Mouse (Mus musculus): ENCODE data around the gene Parp8.

Parp8 gene

DNA sequence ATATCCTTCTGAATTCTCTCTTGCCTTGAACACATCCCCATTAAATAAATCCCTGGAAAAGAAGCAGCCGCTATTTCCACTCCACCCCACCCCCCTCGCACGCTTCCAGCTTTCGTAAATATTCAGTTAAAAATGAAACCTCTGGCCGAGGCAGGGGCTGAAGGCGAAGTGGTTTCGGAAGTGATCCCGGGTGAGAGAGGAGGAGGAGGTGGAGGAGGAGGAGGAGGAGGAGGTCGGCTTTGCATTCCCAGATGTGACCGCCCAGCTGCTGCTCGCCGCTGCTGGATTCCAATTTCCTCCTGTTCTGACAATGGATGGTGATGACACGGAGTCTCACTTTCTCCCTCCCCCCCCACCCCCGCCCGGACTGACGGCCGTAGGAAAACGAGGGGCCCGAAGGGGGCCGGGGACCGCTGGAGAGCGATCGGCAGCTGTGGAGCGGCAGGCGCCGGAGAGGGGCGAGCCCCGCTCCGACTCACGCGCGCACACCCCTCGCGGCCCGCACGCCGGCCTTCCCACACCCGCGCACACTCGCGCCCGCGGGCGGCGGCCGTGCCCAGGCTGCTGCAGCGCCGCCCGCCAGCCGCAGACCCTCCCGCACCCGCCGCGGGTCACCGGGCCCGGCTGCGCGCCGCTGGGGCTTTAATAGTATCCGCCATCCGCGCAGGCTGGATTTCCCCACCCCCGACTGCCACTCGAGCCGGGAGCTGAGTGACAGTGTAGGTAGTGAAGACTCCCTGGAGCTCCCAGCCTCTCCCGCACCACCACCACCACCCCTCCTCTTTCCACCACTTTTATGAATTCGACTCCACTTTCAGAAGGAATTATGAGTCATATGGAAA, at the start of gene Parp8:
Gene Parp8 (minus strand): TSS at position 312 of the 842 bp plus-strand sequence.
- DNase-seq (ENCODE audit: low read depth, low spot score), result peak; percentile 40

DNA sequence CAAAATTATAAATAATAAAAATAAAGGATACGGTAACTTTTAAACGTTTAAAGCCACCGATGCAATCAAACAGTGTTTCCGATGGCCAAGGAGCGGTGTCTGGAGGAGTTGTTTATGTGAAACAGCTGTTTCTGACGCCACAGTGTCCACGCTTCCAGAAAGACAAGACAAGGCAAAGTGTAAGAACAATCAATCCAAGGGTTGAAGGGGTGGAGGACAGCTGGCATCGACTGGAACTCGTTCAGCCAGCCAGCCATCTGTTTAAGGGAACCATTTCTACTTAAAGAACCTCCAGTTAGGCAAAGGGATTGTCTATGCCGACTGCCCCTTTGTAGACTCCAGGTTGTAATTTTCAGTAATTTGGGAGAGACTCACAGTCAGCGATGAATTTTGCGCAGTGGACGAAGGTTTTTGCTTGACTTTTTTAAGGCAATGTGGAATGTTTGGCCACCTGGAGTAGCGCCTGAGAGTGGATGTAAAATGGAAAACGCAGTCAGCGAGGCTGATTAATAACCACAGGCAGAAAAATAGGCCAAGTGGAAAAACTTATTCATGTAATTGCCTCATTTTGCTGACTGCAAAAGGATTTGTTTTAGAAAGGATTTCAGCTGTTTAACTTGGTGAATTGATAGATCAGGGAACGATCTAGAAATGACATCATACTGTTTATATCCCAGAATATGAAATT, 37.4 kb upstream of the Parp8 start:
- no peak for DNase-seq (ENCODE audit: low read depth, low spot score)

GRCm38 (mm10) chr13:117056466-117056865, 31.1 kb upstream of the Parp8 start:
- no peak for DNase-seq (ENCODE audit: low read depth, low spot score)

- DNase-seq (ENCODE audit: low read depth, low spot score), result no peak
Observed at GRCm38 (mm10) chr13:117054811-117055496, 29.6 kb upstream of the Parp8 start.

- DNase-seq (ENCODE audit: low read depth, low spot score), result no peak
Observed at GRCm38 (mm10) chr13:117052748-117053147, 27.4 kb upstream of the Parp8 start.

GRCm38 (mm10) chr13:117048541-117048971, 23.2 kb upstream of the Parp8 start:
- DNase-seq (ENCODE audit: low read depth, low spot score), result peak; percentile 66

- DNase-seq (ENCODE audit: low read depth, low spot score), result no peak
Observed at GRCm38 (mm10) chr13:117043567-117043966, 18.2 kb upstream of the Parp8 start.

DNA sequence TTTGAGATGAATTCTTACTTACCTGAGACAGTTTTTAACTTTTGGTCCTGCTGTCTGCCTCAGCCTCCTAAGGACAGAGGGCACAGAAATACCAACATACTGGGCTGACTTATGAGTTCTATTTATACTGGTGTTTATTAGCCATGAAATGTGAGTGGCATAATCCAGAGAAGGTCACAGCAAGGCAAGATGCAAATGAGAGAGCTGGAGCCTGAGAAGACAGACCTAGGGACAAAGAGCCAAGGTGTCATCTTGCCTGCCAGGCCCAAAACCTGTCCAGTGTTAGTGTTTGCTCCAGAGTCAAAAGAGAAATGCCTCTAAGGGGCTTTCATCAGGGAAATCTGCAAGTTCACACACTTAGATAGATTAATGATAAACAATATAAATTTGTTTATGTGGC, 15.7 kb upstream of the Parp8 start:
- no peak for DNase-seq (ENCODE audit: low read depth, low spot score)

- no peak for DNase-seq (ENCODE audit: low read depth, low spot score)
Observed at GRCm38 (mm10) chr13:117036277-117036676, 10.9 kb upstream of the Parp8 start.

DNA sequence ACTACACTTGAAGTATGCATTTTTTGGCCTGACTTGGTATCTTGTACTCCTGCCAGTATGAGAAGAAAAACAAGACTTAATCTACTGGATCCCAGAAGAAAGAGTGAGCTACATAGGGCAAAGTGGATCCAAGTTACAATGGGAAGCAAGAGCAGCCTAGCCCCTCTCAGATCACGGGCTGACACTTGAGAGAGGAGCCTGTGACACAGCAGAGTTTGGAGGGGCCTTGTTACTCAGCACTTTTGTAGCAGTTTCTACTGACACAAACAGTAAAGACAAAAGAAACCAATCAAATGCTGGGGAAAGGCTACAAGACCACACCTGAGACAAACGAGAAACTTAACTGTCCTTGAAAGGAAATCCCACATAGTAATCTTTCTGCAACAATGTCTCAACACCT, 9.8 kb upstream of the Parp8 start:
- DNase-seq (ENCODE audit: low read depth, low spot score), result no peak

- no peak for DNase-seq (ENCODE audit: low read depth, low spot score)
Observed at GRCm38 (mm10) chr13:117034676-117035075, 9.3 kb upstream of the Parp8 start.

DNA sequence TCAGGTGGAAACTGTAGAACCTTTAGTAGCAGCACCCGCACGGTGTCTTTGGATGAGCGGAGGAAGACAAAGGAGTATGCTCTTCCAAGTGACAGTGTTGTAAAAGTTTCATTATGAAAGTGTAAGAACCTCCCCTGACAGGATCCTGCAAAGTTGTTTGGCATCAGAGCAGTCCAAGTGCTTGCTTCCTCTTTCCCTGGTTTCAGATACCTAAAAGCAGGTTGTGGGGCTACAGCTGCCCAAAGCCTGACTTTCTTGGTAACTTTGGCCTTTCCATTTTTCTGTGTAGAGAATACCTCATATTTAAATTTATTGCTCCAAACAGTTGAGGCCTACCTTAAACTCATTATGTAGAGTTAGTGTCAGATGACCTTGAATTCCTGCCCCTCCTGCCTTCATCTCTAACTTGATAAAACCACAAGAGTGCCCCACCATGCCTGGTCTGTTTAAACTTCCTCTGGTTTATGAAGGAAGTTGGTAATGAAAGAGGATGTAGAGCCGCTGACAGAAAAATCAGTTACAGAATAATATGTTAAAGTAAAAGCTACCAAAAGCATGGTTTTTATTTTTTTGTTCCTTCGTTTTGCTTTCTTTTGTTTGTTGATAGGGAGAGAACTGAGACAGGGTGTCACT, 8.5 kb upstream of the Parp8 start:
- no peak for DNase-seq (ENCODE audit: low read depth, low spot score)

DNA sequence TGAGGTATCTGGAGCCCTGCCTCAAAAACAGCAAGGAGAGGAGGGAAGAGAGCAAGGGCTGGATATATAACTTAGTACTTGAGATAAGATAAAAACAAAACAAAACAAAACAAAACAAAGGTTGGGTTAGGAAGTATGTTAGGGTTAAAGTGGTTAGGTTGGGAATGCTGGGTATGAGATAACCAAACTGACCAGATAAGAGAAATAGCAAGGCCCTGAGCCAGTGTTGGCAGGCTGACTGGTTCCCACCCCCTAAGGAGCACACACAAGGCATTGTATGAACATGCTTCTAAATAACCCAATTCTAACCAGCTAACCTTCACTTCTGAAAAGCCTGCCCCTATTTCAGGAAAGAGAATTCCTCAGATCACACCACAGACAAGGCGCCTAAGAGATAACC, 7.1 kb upstream of the Parp8 start:
- no peak for DNase-seq (ENCODE audit: low read depth, low spot score)

GRCm38 (mm10) chr13:117031546-117031945, 6.2 kb upstream of the Parp8 start:
- DNase-seq (ENCODE audit: low read depth, low spot score), result no peak

GRCm38 (mm10) chr13:117028221-117028620, 2.9 kb upstream of the Parp8 start:
- no peak for DNase-seq (ENCODE audit: low read depth, low spot score)

GRCm38 (mm10) chr13:117027336-117027735, 2.0 kb upstream of the Parp8 start:
- no peak for DNase-seq (ENCODE audit: low read depth, low spot score)

DNA sequence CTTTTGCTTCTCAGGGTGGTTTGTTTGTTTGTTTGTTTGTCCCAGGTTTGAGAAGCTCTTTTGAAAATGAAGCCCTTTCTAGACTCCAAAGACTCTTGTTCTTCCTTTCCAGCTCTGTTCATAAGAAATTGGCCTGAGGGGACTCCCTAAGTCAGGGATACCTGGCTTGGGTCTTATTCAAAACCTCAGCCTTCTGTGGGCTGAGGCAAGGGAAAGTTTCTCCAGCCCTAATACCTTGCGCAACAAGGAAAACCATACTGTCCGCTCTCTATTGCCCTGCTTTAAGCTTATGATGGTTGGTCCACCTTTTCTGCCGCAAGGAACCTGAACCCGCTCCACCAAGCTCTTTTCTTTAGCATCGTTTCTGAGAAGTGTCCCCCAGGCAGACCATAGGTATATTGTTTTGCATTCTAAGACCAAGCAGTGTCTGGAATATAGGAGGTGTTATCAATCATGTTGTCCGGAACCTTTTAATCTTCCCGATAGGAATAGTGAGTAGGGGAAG, 991 bp upstream of the Parp8 start:
- DNase-seq (ENCODE audit: low read depth, low spot score), result no peak

DNA sequence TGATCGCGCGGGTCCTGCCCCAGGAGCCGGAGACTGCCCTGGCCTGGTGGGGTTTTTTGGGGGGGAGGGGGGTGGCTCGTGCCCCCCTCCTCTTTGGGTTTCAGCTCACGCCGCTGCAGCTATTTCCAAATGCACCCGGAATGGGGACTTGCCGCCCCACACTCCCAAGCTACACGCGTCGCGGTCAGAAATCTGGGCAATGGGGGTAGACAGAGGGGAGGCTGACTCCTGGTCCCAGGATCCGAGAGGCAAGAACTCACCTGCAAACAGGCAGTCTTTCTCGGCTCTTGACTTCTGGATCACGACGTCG, 466 bp downstream of the Parp8 start:
- DNase-seq (ENCODE audit: low read depth, low spot score), result no peak

DNA sequence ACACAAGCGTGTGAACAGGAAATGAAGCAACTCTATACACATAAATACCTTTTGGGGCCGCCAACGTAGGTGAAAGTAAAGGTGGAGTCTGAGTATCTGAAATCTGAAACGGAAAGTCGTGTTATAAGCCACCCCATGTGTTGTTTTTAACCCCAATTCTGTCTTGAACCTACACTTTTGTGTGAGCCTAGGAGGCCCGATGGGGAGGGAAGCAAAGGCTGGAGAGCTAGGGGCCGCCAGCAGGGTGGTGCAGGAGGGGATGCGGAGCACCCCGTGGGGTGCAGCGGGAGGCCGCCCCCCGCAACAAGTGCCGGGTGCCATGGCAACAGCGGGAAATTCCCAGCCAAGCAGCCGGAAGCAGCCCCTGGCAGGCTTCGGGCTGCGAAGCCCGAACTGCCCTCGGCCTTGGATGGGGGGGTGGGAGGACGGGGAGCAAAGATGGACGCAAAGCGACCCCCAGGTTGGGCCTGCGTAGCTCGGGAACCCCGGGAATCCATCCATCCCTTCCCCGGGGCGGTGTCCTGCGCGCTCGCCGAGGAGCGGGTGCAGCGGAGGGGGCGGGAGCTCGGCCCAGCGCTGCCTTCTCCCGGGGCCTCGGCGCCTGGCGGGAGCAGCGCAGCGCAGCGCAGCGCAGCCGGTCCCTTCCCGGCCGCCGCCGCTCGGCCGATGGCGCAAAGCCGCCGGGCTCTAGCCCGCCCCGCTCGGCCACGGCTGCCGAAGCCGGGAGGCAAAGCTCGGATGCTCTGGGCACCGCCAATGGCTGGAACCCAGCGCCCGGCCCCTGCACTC, 1.0 kb downstream of the Parp8 start:
- peak; percentile 40 for DNase-seq (ENCODE audit: low read depth, low spot score)

- no peak for DNase-seq (ENCODE audit: low read depth, low spot score)
Observed at GRCm38 (mm10) chr13:117023346-117024050, 1.8 kb downstream of the Parp8 start.
